Mouse (Mus musculus) layer of hippocampus, adult 2 months (tissue): Measurements from ENCODE around the gene Pla2g16. TPM values are rescaled to one million over a fixed set of nuclear protein-coding genes. Genes with fewer than 3 reads are reported as not detected.

Experiments used
- DNase-seq, 2 experiments: peaks; one replicate each; pipeline ENCODE4 v3.0.0; 2022; ENCODE audit warnings: low spot score in 2 of 2
- H3K27ac ChIP-seq: fragments of 200-600 bp; 2 replicates; pipeline ENCODE4 v1.8.1; 2022
- H3K4me3 ChIP-seq: fragments of 200-600 bp; 2 replicates; pipeline ENCODE4 v1.8.1; 2022; ENCODE audit warnings: mild to moderate bottlenecking
- CTCF ChIP-seq: fragments of 200-600 bp; conservative IDR thresholded peaks from 2 replicates; pipeline ENCODE4 v1.8.1; 2022; ENCODE audit warnings: antibody characterized with exemption, mild to moderate bottlenecking, moderate library complexity
- total RNA-seq, 2 experiments: library from RNA; stranded (reverse); gene quantifications; 2 replicates each; pipeline ENCODE4 v1.2.3; 2021

Gene Pla2g16
- total RNA-seq, 2 experiments from 2014 or later, result 29.8 to 34.2 TPM

GRCm38 (mm10) chr19:7605930-7606783 is 48.9 kb downstream of the Pla2g16 start:
- Histone ChIP-seq H3K27ac (peak overlapping the region; percentile 32), H3K4me3 (peak overlapping the region; percentile 46)
- peak; percentile 48 to 71 for DNase-seq
- TF ChIP-seq CTCF, result no peak

- H3K4me3 ChIP-seq, result peak within 1 kb of the TSS; percentile 46
- TF ChIP-seq CTCF, result no peak
- peak within 1 kb of the TSS; percentile 19 for H3K27ac ChIP-seq
- peak in 1 of 2 experiments; percentile 23 for DNase-seq
These were observed 49.8 kb downstream of the Pla2g16 start, which contains the start of gene Lgals12 for GRCm38 (mm10) chr19:7606801-7607689. Gene Lgals12, minus strand, starts transcription at chr19:7607193.

- H3K4me3 ChIP-seq, result no peak overlapping the region
- no peak for TF ChIP-seq CTCF
- DNase-seq, result no peak
- no peak overlapping the region for H3K27ac ChIP-seq
These were observed 50.5 kb downstream of the Pla2g16 start for GRCm38 (mm10) chr19:7607690-7608201.

- DNase-seq, result peak; percentile 49 to 60
- Histone ChIP-seq H3K4me3 (peak within 1 kb of the TSS; percentile 59), H3K27ac (no peak within 1 kb of the TSS)
- TF ChIP-seq CTCF, result peak; percentile 37
These were observed 54.9 kb downstream of the Pla2g16 start, which contains the start of gene Hrasls5 for GRCm38 (mm10) chr19:7611942-7612757. Gene Hrasls5, plus strand, starts transcription at chr19:7612541.

- Histone ChIP-seq H3K27ac (no peak overlapping the region), H3K4me3 (no peak overlapping the region)
- no peak for TF ChIP-seq CTCF
- no peak for DNase-seq
These were observed 55.9 kb downstream of the Pla2g16 start for GRCm38 (mm10) chr19:7613151-7613550.

GRCm38 (mm10) chr19:7616231-7616930 is 59.1 kb downstream of the Pla2g16 start:
- Histone ChIP-seq H3K27ac (no peak overlapping the region), H3K4me3 (no peak overlapping the region)
- no peak for DNase-seq
- TF ChIP-seq CTCF, result no peak

GRCm38 (mm10) chr19:7617085-7617484 is 59.8 kb downstream of the Pla2g16 start:
- no peak for TF ChIP-seq CTCF
- no peak overlapping the region for H3K27ac ChIP-seq
- H3K4me3 ChIP-seq, result no peak overlapping the region
- no peak for DNase-seq

GRCm38 (mm10) chr19:7617696-7618095 is 60.4 kb downstream of the Pla2g16 start:
- H3K27ac ChIP-seq, result no peak overlapping the region
- peak; percentile 82 for TF ChIP-seq CTCF
- peak; percentile 55 to 72 for DNase-seq
- no peak overlapping the region for H3K4me3 ChIP-seq

GRCm38 (mm10) chr19:7633021-7633420 is 75.8 kb downstream of the Pla2g16 start:
- Histone ChIP-seq H3K4me3 (no peak overlapping the region), H3K27ac (no peak overlapping the region)
- no peak for DNase-seq
- no peak for TF ChIP-seq CTCF

GRCm38 (mm10) chr19:7633786-7634185 is 76.5 kb downstream of the Pla2g16 start:
- no peak overlapping the region for H3K27ac ChIP-seq
- TF ChIP-seq CTCF, result no peak
- no peak for DNase-seq
- H3K4me3 ChIP-seq, result no peak overlapping the region

Other genes starting within 250 kb of the Pla2g16 start
- gene Mark2, start 215.6 kb upstream of the Pla2g16 start, total RNA-seq, result 100 to 1,000 TPM; 119 to 127 TPM
- 10 to 100 TPM; 30.2 to 31.7 TPM for gene Spindoc, start 174.5 kb upstream of the Pla2g16 start, total RNA-seq
- 10 to 100 TPM; 45.7 to 47.4 TPM for gene 2700081O15Rik, start 139.8 kb upstream of the Pla2g16 start, total RNA-seq
- gene Rtn3, start 74.2 kb upstream of the Pla2g16 start, total RNA-seq, result 100 to 1,000 TPM; 733 to 764 TPM
- gene Atl3, start 63.4 kb upstream of the Pla2g16 start, total RNA-seq, result 10 to 100 TPM; 20.5 to 23.0 TPM
- gene Lgals12, start 49.7 kb downstream of the Pla2g16 start, total RNA-seq, result under 1 TPM; 0.13 to 0.17 TPM
- gene Hrasls5, start 55.1 kb downstream of the Pla2g16 start, total RNA-seq, result not detected
- not detected for gene Slc22a19, start 153.9 kb downstream of the Pla2g16 start, total RNA-seq
- not detected for gene Slc22a26, start 245.2 kb downstream of the Pla2g16 start, total RNA-seq